Mouse (Mus musculus): ENCODE data around the gene Otulin.
A peak's percentile ranks its signal among the peaks of the same experiment; 100 is the strongest.

Gene Otulin

GRCm38 (mm10) chr15:27616159-27616558 lies 14.3 kb downstream of the Otulin start:
- DNase-seq (ENCODE audit: low spot score in 2 of 2) = peak in 1 of 2 experiments; percentile 55

DNA sequence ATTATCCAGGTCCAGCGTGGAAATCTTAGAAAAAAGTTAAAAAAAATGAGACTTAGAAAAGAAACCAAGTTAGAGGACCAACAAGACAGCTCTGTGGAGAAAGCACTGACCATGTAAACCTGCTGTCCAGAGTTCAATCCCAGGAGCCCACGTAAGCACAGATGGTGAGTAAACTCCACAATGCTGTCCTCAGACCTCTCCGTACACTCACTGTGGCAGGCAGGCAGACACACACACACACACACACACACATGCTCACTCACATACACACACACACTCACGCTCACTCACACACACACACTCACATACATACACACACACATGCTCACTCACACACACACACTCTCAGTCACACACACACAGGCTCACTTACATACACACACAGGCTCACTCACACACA lies 17.2 kb downstream of the Otulin start:
- DNase-seq (ENCODE audit: low spot score in 2 of 2) = no peak

DNA sequence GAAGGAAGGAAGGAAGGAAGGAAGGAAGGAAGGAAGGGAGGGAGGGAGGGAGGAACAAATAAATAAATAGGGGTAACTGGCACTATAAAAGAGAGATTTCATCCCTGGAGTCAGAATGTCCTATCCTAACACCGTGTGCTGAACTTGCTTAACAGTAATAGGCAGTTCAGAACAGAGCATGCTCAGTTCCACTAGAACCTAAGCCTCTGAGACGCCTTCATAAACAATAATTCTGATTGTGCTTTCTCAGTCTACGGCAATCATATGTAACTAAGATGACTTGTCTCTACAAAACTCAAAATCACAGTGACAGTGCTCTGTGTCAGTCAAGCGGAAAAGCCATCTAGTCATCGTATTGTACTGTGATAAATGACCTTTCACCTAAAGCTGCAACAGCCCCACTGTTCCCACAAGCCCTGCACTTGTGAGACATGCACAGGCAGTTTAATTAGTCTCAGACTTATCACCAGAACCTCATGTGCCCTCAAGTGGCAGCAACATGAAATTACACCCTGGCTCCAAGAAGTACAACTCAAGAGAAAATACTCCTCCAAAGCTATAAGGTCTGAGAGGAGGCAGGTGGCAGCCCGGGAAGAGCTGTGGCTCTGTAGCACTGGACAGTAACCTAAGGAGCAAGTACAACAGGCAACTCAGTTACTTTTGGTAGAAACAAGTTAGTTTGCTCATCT lies 17.8 kb downstream of the Otulin start:
- peak in 1 of 2 experiments; percentile 34 for DNase-seq (ENCODE audit: low spot score in 2 of 2)

DNA sequence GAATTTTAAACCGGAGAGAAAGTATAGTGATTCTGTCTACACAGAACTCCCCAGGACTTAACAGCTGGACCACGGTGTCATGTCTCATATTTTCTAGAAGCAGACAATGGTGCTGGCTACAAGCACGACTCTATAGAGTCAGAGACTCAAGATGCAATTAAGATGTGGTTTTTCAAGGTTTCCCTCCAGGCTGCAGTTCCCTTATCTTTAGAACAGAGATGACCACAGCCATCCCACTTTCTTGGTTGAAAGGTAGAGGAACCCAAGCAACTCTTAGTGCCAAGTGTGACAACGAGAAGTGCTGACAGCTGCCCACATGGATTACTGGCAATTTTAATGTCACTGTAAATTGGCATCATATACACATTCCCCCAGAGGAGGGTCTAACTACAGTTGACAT lies 20.9 kb downstream of the Otulin start:
- no peak for DNase-seq (ENCODE audit: low spot score in 2 of 2)

GRCm38 (mm10) chr15:27605252-27605651 lies 25.2 kb downstream of the Otulin start:
- DNase-seq (ENCODE audit: low spot score in 2 of 2) = no peak

DNA sequence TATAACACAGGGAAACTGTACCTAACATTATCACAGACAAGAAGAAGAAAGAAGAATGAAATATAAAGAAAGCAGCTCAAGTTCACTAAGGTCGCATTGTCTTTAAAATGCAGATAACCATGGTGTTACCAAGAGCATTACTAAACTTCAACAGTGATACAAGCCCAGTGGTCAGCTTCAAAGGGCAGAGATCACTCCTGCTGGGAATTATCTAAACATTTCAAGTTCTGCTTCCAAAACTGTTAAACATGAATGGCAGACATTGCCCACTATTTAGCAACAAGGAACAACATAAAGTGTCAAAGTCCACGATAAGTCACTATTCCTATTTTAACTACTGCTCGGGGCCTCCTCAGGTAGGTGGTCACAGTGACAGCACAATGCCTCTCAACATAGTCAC lies 25.9 kb downstream of the Otulin start:
- no peak for DNase-seq (ENCODE audit: low spot score in 2 of 2)

DNA sequence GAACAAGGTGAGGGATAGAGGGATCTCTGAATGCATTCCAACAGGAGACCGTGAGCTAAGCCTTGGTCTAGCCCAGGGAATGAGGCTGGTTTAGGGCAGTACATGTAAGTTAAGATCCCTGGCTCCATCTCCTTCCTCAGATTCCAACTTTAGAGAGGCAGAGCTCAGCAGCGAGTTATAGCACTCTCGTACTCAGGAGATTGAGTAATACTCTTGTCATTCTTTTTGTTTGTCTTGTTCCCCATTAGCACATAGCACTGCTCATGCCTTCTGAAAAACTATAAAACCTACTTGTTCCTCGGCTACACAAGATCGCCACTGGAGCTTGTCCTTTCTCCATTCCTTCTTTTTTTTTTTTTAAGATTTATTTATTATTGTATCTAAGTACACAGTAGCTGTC lies 30.0 kb downstream of the Otulin start:
- no peak for DNase-seq (ENCODE audit: low spot score in 2 of 2)

DNA sequence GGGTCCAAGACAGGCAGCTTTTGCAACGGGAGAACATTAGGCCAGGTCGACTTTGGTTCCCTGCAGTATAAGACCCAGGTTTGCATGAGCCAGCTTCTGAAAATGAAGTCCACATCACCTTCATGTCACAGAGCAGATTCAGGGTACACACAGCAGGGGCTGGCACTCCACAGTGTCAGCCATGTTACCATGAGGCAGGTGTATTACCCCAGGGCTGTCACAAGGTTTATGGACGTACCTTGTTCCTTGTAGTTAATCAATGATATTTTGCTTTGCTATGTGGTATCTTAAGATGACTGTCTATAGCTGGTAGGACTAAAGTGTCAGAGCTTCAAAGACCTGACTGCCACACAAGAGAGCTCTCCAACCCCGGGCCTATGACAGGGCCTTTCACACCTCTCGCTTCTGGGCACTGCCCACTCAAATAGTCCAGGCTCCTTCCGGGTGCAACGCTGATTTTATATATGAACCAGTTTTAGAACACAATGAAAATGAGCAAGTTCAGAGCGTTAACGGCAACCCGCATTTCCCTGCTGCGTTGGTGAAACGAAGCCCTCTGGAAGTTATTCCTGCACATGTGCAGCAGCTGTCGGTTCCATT lies 31.6 kb downstream of the Otulin start:
- DNase-seq (ENCODE audit: low spot score in 2 of 2) = no peak

GRCm38 (mm10) chr15:27597516-27597915 lies 33.0 kb downstream of the Otulin start:
- no peak for DNase-seq (ENCODE audit: low spot score in 2 of 2)

DNA sequence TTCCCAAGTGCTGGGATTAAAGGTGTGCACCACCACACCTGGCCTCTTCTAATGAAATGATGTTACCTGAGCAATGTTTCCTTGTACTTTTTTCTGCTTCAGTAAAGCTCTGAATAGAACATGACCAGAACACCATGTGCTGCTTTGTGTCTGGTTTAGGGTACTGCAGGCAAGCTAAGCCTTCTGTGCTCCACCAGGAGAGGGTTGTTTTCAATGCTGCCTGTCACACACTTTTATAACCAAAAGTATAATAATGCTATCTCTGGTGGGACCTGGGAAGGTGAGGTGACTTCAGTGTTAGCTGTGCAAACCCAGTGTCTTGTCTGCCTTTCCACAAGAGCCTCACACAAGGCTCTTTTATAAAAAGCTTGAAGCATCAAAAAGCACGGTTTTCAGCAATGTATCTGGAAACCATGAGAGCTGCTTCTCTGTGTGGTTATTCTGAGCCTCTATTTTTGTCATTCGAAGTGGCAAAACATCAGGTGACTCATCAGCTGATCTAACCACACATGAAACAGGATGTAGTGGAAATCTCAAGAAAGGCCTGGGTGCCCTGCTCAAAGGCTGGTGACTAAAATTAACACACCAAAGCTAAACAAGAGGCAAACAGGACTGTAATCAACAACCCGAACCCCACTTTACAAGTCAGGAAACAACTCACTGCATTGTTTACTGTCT lies 33.9 kb downstream of the Otulin start:
- no peak for DNase-seq (ENCODE audit: low spot score in 2 of 2)

DNA sequence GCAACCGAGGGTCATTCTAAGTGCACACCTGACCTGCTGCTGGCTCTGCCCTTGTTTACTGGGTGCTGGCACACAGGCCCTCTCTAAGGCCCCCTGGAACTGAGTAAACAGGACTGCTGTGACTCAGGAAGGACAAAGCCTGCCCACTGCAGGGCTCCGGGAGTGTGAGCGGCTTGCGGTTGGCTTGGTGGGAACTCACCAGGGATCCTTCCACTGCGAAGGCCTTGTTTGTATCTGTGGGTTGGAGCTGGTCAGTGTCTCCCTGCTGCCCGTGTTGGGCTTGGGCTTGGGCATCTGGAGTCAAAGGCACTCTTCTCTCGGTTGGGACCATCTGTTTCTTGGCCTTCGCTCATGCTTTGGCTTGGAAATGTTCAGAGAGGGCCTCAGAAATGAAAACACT lies 34.9 kb downstream of the Otulin start:
- no peak for DNase-seq (ENCODE audit: low spot score in 2 of 2)

DNA sequence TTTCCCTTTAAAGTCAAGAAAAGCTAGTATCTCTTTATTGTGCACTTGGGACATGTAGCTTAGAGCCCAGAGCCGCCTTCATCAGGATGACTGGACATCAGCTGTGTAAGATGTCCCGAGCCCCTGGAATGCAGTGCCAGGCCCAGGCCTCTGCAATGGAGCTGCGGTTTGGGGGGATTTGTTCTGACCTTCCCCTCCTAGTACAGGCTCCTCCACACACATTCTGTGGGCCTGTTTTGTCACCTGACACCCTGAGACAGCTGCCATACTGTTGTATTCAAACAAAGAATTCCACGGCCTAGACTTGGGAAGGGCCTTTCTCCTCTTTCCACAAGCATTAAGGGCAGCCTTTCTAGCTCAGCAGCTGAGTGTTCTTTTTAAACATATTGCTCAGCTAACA lies 35.5 kb downstream of the Otulin start:
- DNase-seq (ENCODE audit: low spot score in 2 of 2) = no peak

DNA sequence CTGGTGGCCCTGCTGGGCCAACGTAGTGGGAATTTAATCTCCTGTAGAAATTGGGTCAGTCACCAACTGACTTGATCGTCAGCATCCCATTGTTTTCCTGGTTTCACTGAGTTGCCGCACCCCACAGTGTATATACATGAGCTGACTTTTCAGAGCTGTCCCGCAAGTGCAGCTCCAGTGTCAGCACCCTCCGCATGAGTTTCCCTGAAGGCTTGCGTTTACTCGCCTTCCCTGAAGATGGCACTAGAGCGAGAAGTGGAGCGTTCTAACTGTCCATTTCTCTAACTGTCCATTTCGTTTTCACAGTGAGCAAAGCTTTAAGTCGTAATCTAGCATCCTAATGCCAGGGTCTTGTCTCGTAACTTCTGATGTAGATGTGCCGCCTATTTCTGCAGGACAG lies 36.8 kb downstream of the Otulin start:
- DNase-seq (ENCODE audit: low spot score in 2 of 2) = no peak

DNA sequence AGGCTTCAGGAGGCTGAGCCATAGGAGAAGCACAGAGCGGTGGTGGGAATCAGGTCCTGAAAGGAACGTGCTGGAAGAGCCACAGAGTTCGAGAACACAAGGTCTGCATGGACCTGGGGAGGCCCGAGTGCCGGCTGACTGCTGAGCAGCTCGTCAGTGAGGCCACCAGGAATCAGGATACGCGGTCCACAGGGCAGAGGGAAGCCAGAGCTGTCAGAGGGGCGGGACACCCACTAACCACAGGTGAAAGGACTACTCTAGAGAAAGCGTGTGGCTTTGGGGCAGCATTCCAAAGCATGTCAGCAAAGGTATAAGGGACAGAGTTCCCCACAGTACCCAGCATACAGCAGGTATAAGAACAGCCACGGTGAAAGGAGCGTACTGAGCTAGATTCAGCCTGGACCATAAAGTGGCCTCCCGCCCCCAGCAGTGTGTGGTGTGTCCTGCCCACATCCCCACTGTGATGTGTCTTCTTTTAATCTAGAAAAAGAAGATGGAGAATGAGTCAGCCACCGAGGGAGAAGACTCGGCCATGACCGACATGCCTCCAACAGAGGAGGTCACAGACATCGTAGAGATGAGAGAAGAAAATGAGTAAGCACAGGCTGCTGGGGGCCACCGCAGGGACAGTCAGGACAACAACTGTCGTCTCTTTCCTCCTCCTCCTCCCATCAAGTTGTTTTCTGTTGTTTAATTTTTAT lies 37.7 kb downstream of the Otulin start:
- no peak for DNase-seq (ENCODE audit: low spot score in 2 of 2)

DNA sequence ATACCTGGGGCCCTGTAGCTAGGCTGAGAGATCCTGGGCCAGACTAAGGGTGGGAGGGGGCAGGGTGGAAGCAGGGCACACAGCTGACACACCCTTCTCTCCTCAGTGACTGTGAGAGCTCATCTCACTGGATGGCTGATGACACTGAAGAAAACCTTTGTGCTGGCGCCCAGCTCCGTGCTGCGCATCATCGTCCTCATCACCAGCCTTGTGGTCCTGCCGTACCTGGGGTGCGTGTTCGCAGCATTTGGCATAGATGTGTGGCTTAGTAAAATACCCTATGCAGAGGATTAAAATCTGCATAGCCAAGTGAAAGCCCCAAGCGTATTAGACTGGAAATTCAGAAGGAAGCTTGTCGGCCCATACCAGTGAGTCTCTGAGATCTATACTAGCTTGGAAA lies 39.7 kb downstream of the Otulin start:
- no peak for DNase-seq (ENCODE audit: low spot score in 2 of 2)

- DNase-seq (ENCODE audit: low spot score in 2 of 2) = no peak
Observed at GRCm38 (mm10) chr15:27588087-27588826, 42.2 kb downstream of the Otulin start.

DNA sequence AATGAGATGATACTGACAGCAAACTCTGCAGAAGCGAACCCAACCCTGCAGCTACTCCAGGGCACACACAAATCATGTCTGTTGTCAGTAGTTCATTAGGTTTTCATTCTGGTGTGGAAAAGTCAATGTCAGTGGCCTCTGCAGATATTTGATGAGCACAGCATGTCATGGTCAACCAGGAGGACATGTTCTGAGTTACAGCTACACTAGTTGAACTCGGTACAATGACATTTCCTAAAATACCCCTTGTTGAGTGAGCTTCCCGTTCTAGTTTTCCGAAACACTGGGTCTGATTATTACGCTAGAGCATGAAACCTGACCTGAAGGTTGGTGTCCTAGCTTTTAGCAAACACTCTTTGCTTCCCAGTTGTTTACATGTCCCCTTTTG lies 44.4 kb downstream of the Otulin start:
- DNase-seq (ENCODE audit: low spot score in 2 of 2) = no peak

DNA sequence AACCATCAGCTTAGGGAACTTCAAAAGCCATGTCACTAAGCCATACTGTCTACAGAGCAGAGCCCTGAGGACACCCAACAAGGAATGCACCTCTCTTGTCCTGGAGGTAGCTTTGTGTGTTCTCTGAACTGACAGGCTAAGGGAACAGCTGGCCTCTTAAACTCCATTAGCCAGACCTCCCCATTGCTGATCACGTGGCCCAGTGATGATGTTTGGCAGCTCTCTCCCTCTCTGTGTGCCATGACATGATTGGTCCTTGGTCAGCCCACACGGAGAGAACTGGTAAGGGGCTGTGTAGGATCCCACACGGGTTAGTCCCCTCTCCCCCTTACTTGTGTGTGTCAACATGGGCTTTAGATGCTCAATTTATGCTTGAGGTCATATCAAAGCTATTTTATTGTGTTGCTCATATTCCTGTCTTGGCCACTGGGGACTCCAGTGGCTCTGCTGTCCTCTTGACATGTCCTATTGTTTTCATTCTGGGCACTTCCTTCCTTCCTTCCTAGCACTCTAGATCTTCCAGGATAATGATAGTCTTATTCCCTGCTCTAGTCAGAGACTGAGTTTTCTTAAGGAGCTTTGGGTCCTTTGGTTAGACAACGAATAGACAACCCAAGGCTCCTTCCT lies 44.9 kb downstream of the Otulin start:
- DNase-seq (ENCODE audit: low spot score in 2 of 2) = no peak

DNA sequence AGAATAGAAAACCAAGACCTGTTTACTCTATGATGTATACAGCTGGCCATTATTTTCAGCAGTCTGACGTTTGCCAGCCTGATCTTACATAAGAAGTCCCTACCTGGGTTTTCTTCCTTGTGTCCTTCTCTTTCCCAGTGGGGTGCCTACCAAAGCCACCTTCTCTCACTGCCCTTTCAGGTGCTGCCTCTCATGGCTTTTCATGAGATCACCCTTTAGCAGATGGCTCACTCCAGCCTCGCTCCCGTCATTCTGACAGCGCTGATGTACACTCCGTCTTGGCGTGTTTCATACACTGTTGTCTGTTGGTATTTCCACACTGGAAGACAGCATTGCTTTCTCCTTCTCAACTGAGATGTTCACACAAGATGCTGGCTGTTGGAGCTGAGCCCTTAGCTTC lies 46.9 kb downstream of the Otulin start:
- no peak for DNase-seq (ENCODE audit: low spot score in 2 of 2)

GRCm38 (mm10) chr15:27583042-27583441 lies 47.5 kb downstream of the Otulin start:
- peak; percentile 45 to 59 for DNase-seq (ENCODE audit: low spot score in 2 of 2)

DNA sequence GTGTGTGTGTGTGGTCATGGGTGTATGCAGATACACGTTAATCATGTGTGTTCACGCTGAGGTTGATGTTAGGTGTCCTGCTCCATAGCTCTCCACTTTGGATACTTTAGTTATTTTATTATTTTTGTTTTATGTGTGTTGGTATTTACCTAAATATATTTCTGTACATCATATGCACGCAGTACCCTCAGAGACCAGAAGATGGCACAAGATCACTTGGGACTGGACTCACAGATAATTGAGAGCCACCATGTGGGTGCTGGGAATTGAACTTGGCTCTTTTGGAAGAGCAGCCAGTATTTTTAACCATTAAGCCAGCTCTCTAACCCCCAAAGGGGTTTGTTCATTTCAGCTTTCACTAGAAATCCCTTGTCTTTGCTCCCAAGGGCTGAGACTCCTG lies 48.1 kb downstream of the Otulin start:
- DNase-seq (ENCODE audit: low spot score in 2 of 2) = no peak
